Mouse (Mus musculus): Measurements from ENCODE around the gene Mmaa.

DNA sequence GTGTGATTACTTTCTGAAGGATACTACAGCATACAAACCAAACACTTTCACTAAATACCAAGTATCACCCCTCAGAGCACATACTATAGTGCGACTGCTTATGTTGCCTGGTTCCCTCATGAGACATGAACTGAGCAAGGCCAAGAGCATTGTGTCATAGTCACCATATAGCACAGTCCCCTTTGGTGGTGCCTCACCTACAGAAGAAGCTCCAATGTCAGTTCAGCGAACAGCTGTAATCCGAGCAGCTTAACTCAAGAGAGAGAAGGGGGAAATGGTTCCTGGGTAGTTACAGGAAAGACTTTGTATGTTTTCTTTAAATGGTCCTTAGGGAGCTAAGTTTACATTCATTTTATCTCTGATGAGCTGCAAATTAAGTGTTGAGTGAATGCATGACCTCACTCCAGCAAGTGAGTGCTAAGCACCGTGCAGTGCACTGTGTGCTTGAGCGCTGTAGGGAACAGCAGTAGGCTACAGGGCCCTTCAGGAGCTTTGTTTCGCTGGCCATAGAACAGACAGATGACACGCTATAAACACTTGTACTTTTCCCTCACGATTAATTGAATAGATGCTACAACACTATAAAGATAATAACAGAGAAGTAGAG, 17.4 kb downstream of the Mmaa start:
- TF ChIP-seq CTCF (IDR thresholded peaks at IDR 0.05; ENCODE audit: low read depth): no peak
- TF ChIP-seq EP300 (IDR thresholded peaks at IDR 0.05; ENCODE audit: low read depth): no peak

Data from heart, postnatal 0 days (tissue).